Mouse (Mus musculus) heart, postnatal 10 days (tissue): ENCODE data around the gene Clns1a. TPM values are rescaled to one million over a fixed set of nuclear protein-coding genes. Genes with fewer than 3 reads are reported as not detected.

Source experiments
- DNase-seq, 2 experiments: peaks; one replicate each; pipeline ENCODE4 v3.0.0; 2021
- intact Hi-C: fragments of 180-260 bp; cut with DNase I; formaldehyde crosslinking; loops from one replicate; pipeline ENCODE4 v1.15.1; 2025
- total RNA-seq, 2 experiments: library from RNA; stranded (reverse); gene quantifications; 2 replicates each; pipeline ENCODE4 v1.2.3; 2021

The Clns1a gene
- total RNA-seq, 2 experiments from 2014 or later: 33.3 to 40.5 TPM

- intact Hi-C loops: no loop called here
- DNase-seq: no peak
Measured at GRCm38 (mm10) chr7:97726080-97726479, 29.6 kb downstream of the Clns1a start.

- DNase-seq: no peak
- intact Hi-C loops: no loop called here
Measured at GRCm38 (mm10) chr7:97726778-97727177, 30.3 kb downstream of the Clns1a start.

GRCm38 (mm10) chr7:97728666-97729614 is 32.5 kb downstream of the Clns1a start:
- DNase-seq: no peak
- intact Hi-C loops: no loop called here

GRCm38 (mm10) chr7:97730427-97730826 is 34.0 kb downstream of the Clns1a start:
- intact Hi-C loops: no loop called here
- no peak for DNase-seq

GRCm38 (mm10) chr7:97733606-97734005 is 37.2 kb downstream of the Clns1a start:
- intact Hi-C loops: no loop called here
- DNase-seq: no peak

GRCm38 (mm10) chr7:97735021-97735420 is 38.6 kb downstream of the Clns1a start:
- intact Hi-C loops: no loop called here
- no peak for DNase-seq

DNA sequence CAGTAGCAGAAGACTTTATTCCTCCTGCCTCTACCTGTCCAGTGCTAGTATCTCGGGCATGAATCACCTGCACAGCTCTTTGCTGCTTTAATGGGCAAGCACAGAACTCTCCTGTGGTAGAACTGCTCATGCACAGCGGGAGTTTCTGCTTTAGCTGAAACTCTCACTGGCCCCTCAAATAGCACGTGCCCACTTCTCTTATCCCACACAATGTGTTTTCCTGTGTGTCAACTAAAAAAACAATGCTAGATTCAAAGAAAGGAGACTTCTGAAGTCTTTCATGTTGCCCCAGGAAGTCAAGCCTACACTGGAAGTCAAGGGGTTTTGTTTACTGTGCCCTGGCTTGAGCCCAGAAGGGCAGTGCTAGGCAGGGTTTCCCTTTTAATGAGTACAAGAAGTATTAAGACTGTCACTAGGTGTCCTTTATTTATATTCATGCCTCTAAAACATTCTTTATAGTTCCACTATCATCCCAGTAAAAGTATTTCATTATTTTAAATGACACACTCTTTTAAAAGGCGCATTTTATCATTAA is 39.5 kb downstream of the Clns1a start:
- no peak for DNase-seq
- intact Hi-C loops: no loop called here

- no peak for DNase-seq
- intact Hi-C loops: no loop called here
Measured at GRCm38 (mm10) chr7:97737256-97737637, 40.8 kb downstream of the Clns1a start.

- intact Hi-C loops: no loop called here
- DNase-seq: peak; percentile 86 to 89
Measured at GRCm38 (mm10) chr7:97737638-97738456, 41.4 kb downstream of the Clns1a start, which contains the start of gene Aqp11. Aqp11 (minus strand) TSS chr7:97738289.

- DNase-seq: no peak
- intact Hi-C loops: loop anchor here (10.0 kb wide), 1 partner anchor 344 kb away; no protein-coding TSS in a partner anchor
Measured at GRCm38 (mm10) chr7:97740948-97741347, 44.5 kb downstream of the Clns1a start.

- no peak for DNase-seq
- intact Hi-C loops: loop anchor here (10.0 kb wide), 1 partner anchor 343 kb away; no protein-coding TSS in a partner anchor
Measured at GRCm38 (mm10) chr7:97741756-97742291, 45.4 kb downstream of the Clns1a start.

- intact Hi-C loops: loop anchor here (1.0 to 10.0 kb wide), 3 partner anchors 232 to 377 kb away; no protein-coding TSS in a partner anchor
- peak; percentile 54 to 81 for DNase-seq
Measured at GRCm38 (mm10) chr7:97745299-97745698, 48.9 kb downstream of the Clns1a start.

- intact Hi-C loops: loop anchor here (5.0 to 10.0 kb wide), 2 partner anchors 338 to 375 kb away; no protein-coding TSS in a partner anchor
- no peak for DNase-seq
Measured at GRCm38 (mm10) chr7:97747176-97747707, 50.8 kb downstream of the Clns1a start.

- intact Hi-C loops: loop anchor here (2.0 to 10.0 kb wide), 3 partner anchors 99 to 374 kb away; no protein-coding TSS in a partner anchor
- DNase-seq: peak; percentile 90 to 92
Measured at GRCm38 (mm10) chr7:97747787-97748497, 51.5 kb downstream of the Clns1a start.

DNA sequence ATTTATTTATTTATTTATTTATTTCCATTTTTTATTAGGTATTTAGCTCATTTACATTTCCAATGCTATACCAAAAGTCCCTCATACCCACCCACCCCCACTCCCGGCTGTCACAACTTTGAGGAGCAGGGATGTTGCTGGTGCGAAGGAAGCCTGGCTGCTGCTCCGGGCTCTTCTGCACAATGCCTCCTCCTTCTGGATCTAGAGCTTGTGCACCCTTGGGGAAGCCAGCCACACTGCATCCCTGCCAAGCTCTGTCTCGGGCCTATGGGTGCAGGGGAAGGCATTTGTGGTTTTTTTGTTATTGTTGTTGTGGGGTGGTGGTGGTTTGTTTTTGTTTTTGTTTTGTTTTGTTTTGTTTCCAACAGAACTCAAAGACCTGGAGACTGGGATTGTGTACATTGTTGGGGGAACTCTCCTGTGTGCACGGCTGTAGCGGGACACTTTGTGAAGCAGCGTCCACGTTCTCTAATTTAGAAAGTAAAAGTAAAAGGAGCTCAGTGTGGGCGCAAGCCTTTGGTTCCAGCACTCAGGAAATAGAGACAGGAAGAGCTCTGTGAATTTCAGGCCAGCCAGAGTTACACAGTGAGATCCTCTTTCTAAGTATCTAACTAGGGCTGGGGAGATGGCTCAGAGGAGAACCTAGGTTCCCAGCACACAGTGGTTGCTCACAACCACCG is 52.2 kb downstream of the Clns1a start:
- intact Hi-C loops: loop anchor here (2.0 to 10.0 kb wide), 3 partner anchors 98 to 374 kb away; no protein-coding TSS in a partner anchor
- DNase-seq: peak; percentile 25 to 44

- intact Hi-C loops: loop anchor here (2.0 to 10.0 kb wide), 3 partner anchors 97 to 373 kb away; no protein-coding TSS in a partner anchor
- DNase-seq: peak in 1 of 2 experiments; percentile 35
Measured at GRCm38 (mm10) chr7:97749207-97750190, 53.1 kb downstream of the Clns1a start.
